In the genomic region with DNA sequence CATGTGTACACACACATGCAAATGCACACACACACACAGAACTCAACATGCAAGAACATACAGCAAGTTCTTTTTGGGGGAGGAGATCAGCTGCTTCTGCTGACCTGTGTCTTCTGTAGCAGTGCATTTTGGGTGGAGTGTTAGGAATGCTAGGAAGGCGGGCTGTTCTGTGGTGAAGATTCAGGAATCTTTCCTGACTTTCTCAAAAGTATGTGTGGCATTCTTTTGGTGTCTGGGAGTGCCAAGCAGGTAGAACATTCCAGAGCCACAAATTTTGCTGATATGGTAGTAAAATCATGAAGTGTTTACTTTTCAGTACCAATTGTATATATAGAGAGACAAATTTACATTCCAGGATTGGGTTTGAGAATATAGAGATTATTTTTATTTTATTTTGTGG, we compare ENCODE assay signal across 24 mouse cellular contexts.
"Had no signal": no experiment of that assay in that cellular context is flagged by ENCODE, and none has a peak within 500 bp of the region (broad histone marks: within the 10 kb centered on the region; RNA-seq: fewer than 3 reads in every experiment).

No protein-coding gene starts in this region.

- H3K4me3 ChIP-seq: heart, adult 2 months; heart, embryonic 13.5 days; heart, embryonic 15.5 days; hindbrain, embryonic 13.5 days; hindbrain, embryonic 15.5 days; layer of hippocampus, adult 2 months; left cerebral cortex, adult 2 months; limb, embryonic 10.5 days; limb, embryonic 12.5 days; liver, embryonic 13.5 days had no signal

- ATAC-seq: hindbrain, postnatal 0 days; intestine, embryonic 16.5 days had no signal

- H3K9me3 ChIP-seq: heart, embryonic 13.5 days; heart, embryonic 15.5 days; hindbrain, embryonic 13.5 days; hindbrain, embryonic 15.5 days; limb, embryonic 10.5 days; limb, embryonic 12.5 days; liver, embryonic 13.5 days had no signal

- H3K36me3 ChIP-seq: heart, embryonic 15.5 days; hindbrain, embryonic 13.5 days; hindbrain, embryonic 15.5 days; limb, embryonic 12.5 days; liver, embryonic 13.5 days had no signal

- H3K4me1 ChIP-seq: hindbrain, embryonic 15.5 days; limb, embryonic 10.5 days; limb, embryonic 12.5 days; liver, embryonic 13.5 days had no signal

- H3K9ac ChIP-seq: heart, embryonic 13.5 days; heart, embryonic 15.5 days; hindbrain, embryonic 13.5 days; hindbrain, embryonic 15.5 days; limb, embryonic 12.5 days; liver, embryonic 13.5 days had no signal

- DNase-seq: gastrocnemius, postnatal 14 days; gastrocnemius, postnatal 36 days; heart, adult 11 months; heart, adult 2 months; heart, postnatal 14 days; heart, postnatal 36 days; kidney, adult 18-20 months; kidney, adult 9 months; kidney, postnatal 10 days; kidney, postnatal 4 days; liver; liver, embryonic 13.5 days had no signal

- H3K27me3 ChIP-seq: heart, embryonic 13.5 days; heart, embryonic 15.5 days; hindbrain, embryonic 13.5 days; hindbrain, embryonic 15.5 days; limb, embryonic 12.5 days; liver, embryonic 13.5 days had no signal

- H3K4me2 ChIP-seq: heart, embryonic 11.5 days; heart, embryonic 13.5 days; heart, embryonic 15.5 days; hindbrain, embryonic 13.5 days; hindbrain, embryonic 15.5 days; limb, embryonic 12.5 days; liver, embryonic 11.5 days; liver, embryonic 13.5 days had no signal

- H3K27ac ChIP-seq: heart, adult 2 months; heart, embryonic 13.5 days; heart, embryonic 15.5 days; hindbrain, embryonic 13.5 days; hindbrain, embryonic 15.5 days; hindbrain, postnatal 0 days; layer of hippocampus, adult 2 months; left cerebral cortex, adult 2 months; limb, embryonic 10.5 days; limb, embryonic 12.5 days; liver, embryonic 13.5 days had no signal
